Mouse (Mus musculus): ENCODE data around the gene Tbc1d9b. TPM values are rescaled to one million over a fixed set of nuclear protein-coding genes. Genes with fewer than 3 reads are reported as not detected.

Tbc1d9b gene
- total RNA-seq, 2 experiments from 2014 or later: 25.3 to 28.6 TPM

DNA sequence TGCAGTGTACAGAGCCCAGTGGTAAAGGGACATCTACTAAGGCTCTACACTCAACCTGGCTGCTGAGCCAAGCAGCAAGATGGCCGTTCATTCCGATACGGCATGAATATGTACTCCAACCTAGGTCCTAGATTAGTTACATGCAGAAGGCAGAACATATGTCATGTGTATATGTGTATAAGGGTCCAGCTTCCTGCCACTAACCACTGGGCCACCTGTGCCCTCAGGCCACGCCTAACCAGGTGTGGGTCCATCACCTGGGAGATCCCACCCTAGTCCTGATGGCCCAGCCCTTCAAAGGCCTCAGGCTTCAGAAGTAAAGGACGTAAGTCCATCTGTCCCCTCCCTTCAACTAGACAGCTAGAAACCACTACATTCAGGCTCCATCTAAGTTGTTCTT lies 76.8 kb downstream of the Tbc1d9b start:
- Histone ChIP-seq H3K27ac (no peak overlapping the region; the same call in 1 of the 2 replicates), H3K4me3 (peak overlapping the region; percentile 77)
- intact Hi-C loops (cut with DNase I): no loop called here
- TF ChIP-seq CTCF (IDR thresholded peaks at IDR 0.05): no peak
- no peak for DNase-seq

DNA sequence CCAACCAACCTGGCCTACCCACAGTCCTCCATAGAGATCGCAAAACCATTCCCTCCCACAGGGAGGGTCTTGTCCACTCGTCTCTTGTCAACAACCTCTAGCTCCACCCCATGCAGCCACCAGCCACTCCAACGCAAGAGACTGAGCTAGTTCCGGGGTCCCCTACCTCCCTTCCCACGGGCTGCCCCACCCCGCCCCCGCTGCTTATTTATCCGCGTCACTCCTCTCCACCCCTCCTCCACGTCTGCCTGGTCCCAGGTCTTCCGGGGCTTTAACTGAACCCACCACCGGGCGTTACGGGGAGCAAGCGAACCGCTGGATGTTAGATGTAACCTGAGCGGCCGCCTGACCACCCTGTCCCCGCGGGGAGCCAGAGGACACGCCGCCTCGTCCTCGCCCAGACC lies 78.9 kb downstream of the Tbc1d9b start:
- DNase-seq: peak; percentile 94
- no peak for TF ChIP-seq CTCF (IDR thresholded peaks at IDR 0.05)
- intact Hi-C loops (cut with DNase I): loop anchor here (2.0 kb wide), 1 partner anchor 35 kb away; the partner anchor contains the start of gene Mrnip
- peak overlapping the region; percentile 100 for H3K27ac ChIP-seq
- H3K4me3 ChIP-seq: peak overlapping the region; percentile 77

DNA sequence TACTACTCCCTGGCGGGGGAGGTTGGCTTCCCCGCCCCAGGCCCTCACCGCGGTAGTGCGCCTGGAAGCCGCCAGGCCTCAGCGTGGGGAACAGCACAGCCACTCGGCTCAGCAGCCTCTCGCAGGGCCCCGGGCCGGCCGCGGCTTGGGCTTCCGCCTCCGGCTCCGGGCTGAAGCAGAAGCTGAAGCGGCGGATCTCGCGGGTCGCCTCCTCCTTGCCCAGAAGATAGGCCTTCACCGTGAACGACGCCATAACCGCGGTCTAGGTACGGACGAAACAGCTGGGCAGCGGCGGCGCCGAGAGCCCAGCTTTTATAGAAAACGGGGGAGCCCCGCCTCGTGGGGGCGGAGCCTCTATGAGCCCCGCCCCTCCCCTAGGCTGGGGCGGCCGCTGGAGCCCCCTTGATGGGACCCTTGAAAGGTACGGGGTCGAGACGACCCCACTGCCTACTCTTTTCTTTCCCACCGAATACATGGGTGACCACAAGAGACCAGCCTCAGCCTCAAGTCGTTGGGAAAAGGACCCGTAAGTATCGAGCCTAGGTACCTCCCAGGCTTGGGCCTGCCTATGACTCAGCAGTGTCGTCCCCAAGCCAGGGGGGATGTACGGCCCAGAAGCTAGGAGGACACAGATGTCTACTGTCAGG lies 79.4 kb downstream of the Tbc1d9b start, which contains the start of the genes Sqstm1 and Mgat4b:
Gene Sqstm1 (minus strand): TSS at position 323 of the 647 bp plus-strand sequence.
Gene Mgat4b (plus strand): TSS at position 386 of the 647 bp plus-strand sequence.
- Histone ChIP-seq H3K27ac (peak within 1 kb of the TSS; percentile 100), H3K4me3 (peak within 1 kb of the TSS; percentile 77)
- peak; percentile 91 for DNase-seq
- intact Hi-C loops (cut with DNase I): loop anchor here (2.0 kb wide), 1 partner anchor 36 kb away; the partner anchor contains the start of gene Mrnip
- TF ChIP-seq CTCF (IDR thresholded peaks at IDR 0.05): 0 out of 2 replicates have a peak, but pooled peaks have one; percentile 2

DNA sequence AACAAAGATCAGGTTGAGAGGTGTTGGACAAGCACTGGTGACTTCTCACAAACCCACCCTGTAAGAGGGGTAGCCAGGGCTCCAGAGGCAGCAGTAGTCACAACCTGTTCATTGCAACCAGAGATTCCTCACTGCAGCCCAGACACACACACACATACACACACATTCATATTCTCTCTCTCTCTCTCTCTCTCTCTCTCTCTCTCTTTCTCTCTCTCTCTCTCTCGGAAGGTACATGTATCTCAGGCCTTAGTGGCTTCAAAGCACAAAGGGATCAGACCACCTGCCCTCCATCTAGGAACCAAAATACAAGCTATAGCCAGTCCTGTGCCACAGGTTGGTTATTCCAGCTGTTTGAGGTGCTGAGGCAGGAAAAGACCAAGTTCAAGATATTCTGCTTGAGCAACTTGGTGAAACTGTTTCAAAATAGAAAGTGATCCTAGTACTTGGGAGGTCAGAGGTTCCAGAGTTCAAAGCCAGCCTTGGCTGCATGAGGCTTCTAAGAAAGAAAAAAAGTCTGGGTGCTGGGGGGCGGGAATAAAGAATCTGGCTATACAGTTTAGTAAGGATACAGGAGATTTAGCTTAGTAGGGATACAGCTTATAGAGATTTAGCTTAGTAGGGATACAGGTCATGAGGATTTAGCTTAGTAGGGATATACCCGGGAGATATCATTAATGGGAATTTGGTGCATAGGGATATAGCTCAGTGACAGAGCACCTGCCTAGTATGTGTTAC lies 80.3 kb downstream of the Tbc1d9b start:
- no peak for TF ChIP-seq CTCF (IDR thresholded peaks at IDR 0.05)
- DNase-seq: no peak
- intact Hi-C loops (cut with DNase I): loop anchor here (2.0 kb wide), 1 partner anchor 37 kb away; the partner anchor contains the start of gene Mrnip
- peak overlapping the region; percentile 100 for H3K27ac ChIP-seq
- peak overlapping the region; percentile 77 for H3K4me3 ChIP-seq

DNA sequence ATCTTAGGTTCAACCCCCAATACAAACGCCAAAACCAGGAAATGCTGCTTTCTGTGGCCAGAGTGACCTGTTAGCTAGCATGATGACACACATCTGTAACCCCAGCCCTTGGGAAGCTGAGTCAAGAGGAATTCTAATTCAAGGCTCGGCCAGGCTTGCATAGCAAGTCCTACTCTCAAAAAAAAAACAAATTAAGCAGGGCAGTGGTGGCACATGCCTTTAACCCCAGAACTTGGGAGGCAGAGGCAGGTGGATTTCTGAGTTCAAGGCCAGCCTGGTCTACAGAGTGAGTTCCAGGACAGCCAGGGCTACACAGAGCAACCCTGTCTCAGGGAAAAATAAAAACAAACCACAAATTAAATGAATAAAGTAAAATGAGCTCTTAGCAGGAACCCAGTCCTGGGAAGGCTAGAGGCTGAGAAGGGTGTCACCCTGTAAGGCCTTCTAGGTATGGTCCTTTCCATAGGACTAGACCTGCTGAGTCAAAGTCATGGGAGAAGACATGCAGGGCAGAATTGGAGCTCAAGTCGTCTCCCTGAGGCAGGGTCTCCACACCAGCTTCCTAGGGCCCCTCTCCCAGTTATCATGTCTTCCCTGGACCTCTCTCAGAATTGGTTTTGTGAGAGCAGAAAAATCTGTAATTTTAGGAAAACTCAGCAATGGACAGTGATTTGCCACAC lies 81.0 kb downstream of the Tbc1d9b start:
- intact Hi-C loops (cut with DNase I): no loop called here
- peak overlapping the region; percentile 77 for H3K4me3 ChIP-seq
- no peak for DNase-seq
- no peak for TF ChIP-seq CTCF (IDR thresholded peaks at IDR 0.05)
- H3K27ac ChIP-seq: peak overlapping the region; percentile 100

DNA sequence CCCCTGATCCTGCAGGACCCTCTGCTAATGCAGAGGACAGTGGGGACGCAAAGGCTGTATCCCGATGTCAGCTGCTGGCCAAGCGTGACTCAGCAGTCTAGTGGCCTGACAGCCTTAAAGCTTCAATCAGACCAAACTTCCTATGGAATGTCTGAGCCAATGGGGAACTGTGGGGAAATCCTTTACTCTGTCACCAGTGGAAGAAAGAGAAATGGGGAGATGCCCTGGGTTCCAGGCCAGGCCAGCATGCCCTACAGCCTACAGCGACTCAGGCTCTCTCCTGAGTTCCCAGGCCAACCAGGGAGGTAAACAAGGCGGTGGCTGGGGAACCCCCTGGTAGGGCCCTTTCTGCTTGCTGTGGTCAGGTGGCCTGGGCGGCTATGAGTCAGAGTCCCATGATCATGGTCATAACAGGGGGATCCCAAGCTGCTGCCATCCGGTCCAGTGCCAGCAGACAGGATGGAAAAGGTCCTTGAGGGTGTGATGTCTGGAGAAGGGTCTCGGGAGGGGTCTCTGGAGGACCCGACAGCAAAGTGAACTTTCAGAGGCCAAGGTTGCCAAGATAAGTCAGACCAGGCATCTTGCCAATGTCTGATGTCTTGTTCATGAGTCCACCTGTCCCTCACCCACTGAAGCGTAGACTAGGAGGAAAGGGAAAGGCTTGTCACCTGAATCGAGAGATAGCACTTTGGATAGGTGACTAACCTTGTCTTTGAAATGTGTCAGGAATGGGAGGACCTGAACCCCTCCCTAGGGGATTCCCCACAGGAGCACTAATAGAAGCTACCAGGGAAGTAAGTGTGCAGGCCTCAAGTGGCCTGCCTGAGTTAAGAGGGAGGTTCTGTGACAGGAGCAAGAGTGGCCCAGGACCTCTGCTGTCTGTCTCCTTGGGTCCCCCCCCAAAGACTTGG lies 81.9 kb downstream of the Tbc1d9b start:
- intact Hi-C loops (cut with DNase I): no loop called here
- Histone ChIP-seq H3K4me3 (peak overlapping the region; percentile 77), H3K27ac (peak overlapping the region; percentile 100)
- DNase-seq: peak; percentile 91
- TF ChIP-seq CTCF (IDR thresholded peaks at IDR 0.05): no peak

DNA sequence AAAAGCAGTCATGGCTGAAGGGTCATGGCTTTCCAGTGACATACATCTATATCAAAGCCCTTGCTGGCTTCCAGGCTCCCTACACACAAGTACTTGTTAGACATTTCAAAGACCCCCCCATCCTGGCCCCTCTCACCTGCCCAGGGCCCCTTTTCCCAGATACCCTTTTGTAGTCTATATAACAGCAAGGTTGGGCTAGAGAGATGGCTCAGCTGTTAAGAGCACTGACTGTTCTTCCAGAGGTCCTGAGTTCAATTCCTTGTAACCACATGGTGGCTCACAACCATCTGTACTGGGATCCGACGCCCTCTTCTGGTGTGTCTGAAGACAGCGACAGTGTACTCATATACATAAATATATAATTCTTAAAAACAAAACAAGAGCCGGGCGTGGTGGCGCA lies 83.4 kb downstream of the Tbc1d9b start:
- H3K4me3 ChIP-seq: no peak overlapping the region
- TF ChIP-seq CTCF (IDR thresholded peaks at IDR 0.05): no peak
- intact Hi-C loops (cut with DNase I): no loop called here
- no peak overlapping the region; the same call in 1 of the 2 replicates for H3K27ac ChIP-seq
- DNase-seq: no peak

DNA sequence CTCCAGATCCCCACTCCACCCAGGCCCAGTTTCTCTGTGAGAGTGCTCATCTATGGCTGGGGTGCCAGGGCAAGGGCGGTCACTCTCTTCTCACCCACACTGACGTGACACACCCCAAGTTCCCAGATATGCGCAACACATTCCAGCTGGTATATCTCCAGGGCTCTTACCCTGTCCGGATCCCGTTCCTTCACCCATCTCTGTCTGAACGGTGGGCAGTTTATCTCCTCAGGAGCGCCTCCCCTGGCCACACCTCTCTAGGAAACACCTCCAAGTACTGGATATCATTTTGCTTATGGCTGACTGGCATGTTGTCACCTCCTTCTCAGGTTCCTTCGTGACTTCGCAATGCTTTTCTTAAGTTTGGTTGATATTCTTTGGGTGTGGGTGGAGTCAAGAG lies 84.4 kb downstream of the Tbc1d9b start:
- intact Hi-C loops (cut with DNase I): no loop called here
- H3K27ac ChIP-seq: peak overlapping the region; percentile 51
- H3K4me3 ChIP-seq: peak overlapping the region; percentile 46
- no peak for DNase-seq
- TF ChIP-seq CTCF (IDR thresholded peaks at IDR 0.05): peak; percentile 12; the same call in 1 of the 2 replicates

DNA sequence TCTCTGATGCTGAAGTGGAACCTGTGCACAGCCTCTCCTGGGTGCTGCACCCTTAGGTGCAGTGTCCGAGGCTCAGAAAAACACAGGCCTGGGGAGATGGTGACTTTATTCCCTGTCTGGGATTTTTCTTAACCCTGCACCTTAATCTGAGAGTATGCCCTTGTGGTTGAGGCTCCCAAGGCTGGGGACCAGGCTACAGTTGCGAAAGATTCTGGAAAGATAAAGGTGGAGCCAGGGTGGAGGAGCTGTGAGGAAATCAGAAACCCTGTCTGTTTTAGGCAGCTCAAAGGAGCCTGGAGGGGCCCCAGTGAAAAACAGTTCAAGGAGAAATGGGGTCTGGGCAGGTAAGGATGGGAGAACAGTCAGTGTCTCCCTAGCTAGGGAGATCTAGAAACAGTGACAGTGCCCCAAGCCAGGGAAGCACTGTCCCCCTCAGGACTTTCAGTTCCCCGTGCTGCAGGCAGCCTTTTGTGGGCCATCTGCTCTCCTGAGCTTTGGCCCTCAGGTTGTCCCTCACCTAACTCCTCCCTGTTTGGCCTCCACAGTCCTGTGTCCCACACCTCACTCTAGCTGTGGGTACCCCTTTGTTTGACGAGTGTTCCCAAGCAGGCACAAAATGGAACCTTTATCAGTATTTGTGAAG lies 85.6 kb downstream of the Tbc1d9b start:
- no peak for TF ChIP-seq CTCF (IDR thresholded peaks at IDR 0.05)
- intact Hi-C loops (cut with DNase I): no loop called here
- DNase-seq: no peak
- no peak overlapping the region for H3K4me3 ChIP-seq
- peak overlapping the region; percentile 51; the same call in 1 of the 2 replicates for H3K27ac ChIP-seq

DNA sequence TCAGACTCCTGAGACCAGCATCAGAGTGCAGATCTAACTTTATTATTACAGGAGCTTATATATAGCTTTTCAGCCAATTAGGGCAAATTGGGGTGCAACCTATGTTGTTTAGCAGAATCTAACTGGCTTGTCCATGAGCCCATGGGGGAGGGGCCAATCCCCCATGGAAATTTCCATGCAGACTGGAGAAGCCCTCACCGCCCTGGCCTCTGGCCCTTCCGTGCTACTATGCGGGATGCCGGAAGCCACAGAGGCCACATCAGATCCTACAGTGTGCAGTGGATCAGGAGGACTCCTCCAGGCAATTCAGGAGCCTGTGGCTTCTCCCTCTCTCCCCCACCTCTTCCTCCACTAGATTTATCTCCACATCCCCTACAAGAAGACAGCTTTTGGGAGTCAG lies 86.6 kb downstream of the Tbc1d9b start:
- no peak for DNase-seq
- Histone ChIP-seq H3K4me3 (no peak overlapping the region), H3K27ac (peak overlapping the region; percentile 40)
- intact Hi-C loops (cut with DNase I): no loop called here
- TF ChIP-seq CTCF (IDR thresholded peaks at IDR 0.05): no peak

DNA sequence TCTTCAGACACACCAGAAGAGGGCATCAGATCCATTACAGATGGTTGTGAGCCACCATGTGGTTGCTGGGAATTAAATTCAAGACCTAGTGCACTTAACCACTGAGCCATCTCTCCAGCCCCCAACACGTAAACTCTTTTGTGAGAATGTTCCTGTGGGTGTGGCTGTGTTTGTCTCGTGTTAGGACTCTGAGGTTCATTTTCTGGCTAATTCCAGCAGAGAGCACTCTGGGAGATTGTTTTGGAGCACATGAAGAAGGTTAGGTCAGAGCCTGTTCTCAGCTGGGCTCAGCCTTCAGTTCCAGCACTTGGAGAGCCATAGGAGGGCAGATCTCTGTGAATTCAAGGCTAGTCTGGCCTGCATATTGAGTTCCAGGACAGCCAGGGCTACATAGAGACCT lies 88.6 kb downstream of the Tbc1d9b start:
- H3K4me3 ChIP-seq: no peak overlapping the region
- peak; percentile 38; the same call in 1 of the 2 replicates for TF ChIP-seq CTCF (IDR thresholded peaks at IDR 0.05)
- intact Hi-C loops (cut with DNase I): no loop called here
- DNase-seq: no peak
- peak overlapping the region; percentile 12; the same call in 1 of the 2 replicates for H3K27ac ChIP-seq

Other genes with a start within 250 kb of the Tbc1d9b start
- under 1 TPM; 0.13 to 0.31 TPM for gene Rasgef1c, start 229.6 kb upstream of the Tbc1d9b start, total RNA-seq (2021)
- gene Rnf130, start 106.0 kb upstream of the Tbc1d9b start, total RNA-seq (2021): 10 to 100 TPM; 41.3 to 51.8 TPM
- gene Mrnip, start 43.0 kb downstream of the Tbc1d9b start, total RNA-seq (2021): 1 to 10 TPM; 2.4 to 3.1 TPM
- 100 to 1,000 TPM; 376 to 655 TPM for gene Sqstm1, start 79.4 kb downstream of the Tbc1d9b start, total RNA-seq (2021)
- gene Mgat4b, start 79.5 kb downstream of the Tbc1d9b start, total RNA-seq (2021): 10 to 100 TPM; 33.9 to 40.7 TPM
- 1 to 10 TPM; 2.1 to 3.2 TPM for gene Ltc4s, start 107.2 kb downstream of the Tbc1d9b start, total RNA-seq (2021)
- 1 to 10 TPM; 6.6 to 7.1 TPM for gene Maml1, start 160.9 kb downstream of the Tbc1d9b start, total RNA-seq (2021)
- 100 to 1,000 TPM in 1 of 2 experiments, 10 to 100 TPM in 1; 94.2 to 123 TPM for gene Canx, start 194.3 kb downstream of the Tbc1d9b start, total RNA-seq (2021)
- not detected for gene Cby3, start 223.1 kb downstream of the Tbc1d9b start, total RNA-seq (2021)
- 100 to 1,000 TPM; 109 to 114 TPM for gene Hnrnph1, start 245.6 kb downstream of the Tbc1d9b start, total RNA-seq (2021)